Mouse (Mus musculus) thymus, adult 2 months (tissue): ENCODE measurements at regions not wholly inside any gene's neighbourhood (a gene's known extent, or its start where the extent isn't known, plus 50 kb on each side); places are given as distances from the start of the nearest gene placed in this dataset.
A peak's percentile ranks its signal among the peaks of the same experiment; 100 is the strongest.

Experiments used
- DNase-seq: peaks from one replicate; pipeline ENCODE4 v3.0.0; 2021
- H3K27ac ChIP-seq: fragments of 200-500 bp; 2 replicates; pipeline ENCODE4 v1.5.1; 2012; ENCODE audit warnings: low read length, control low read depth; ENCODE audit not compliant: control insufficient read depth, insufficient read depth
- H3K27me3 ChIP-seq: fragments of 200-500 bp; 2 replicates; pipeline ENCODE4 v1.6.1; 2012; ENCODE audit warnings: mild to moderate bottlenecking, low read length, moderate library complexity, mixed read lengths; ENCODE audit not compliant: control insufficient read depth, insufficient read depth
- H3K36me3 ChIP-seq: fragments of 200-500 bp; 2 replicates; pipeline ENCODE4 v1.6.1; 2012; ENCODE audit warnings: mild to moderate bottlenecking, low read length, moderate library complexity; ENCODE audit not compliant: control insufficient read depth, insufficient read depth
- H3K4me1 ChIP-seq: fragments of 200-500 bp; replicated peaks from 2 replicates; pipeline ENCODE4 v1.6.1; 2012; ENCODE audit warnings: low read length; ENCODE audit not compliant: control insufficient read depth, insufficient read depth
- H3K4me3 ChIP-seq: fragments of 200-500 bp; 2 replicates; pipeline ENCODE4 v1.5.1; 2012; ENCODE audit warnings: mild to moderate bottlenecking, low read length, control low read depth, moderate library complexity; ENCODE audit not compliant: control insufficient read depth, insufficient read depth
- CTCF ChIP-seq: fragments of 200-500 bp; IDR thresholded peaks from 2 replicates; pipeline ENCODE4 v1.5.1; 2012; ENCODE audit warnings: mild to moderate bottlenecking, control low read depth, low read length, moderate library complexity, borderline replicate concordance; ENCODE audit not compliant: control insufficient read depth, poor library complexity, insufficient read depth; ENCODE audit errors: extremely low read depth
- POLR2A ChIP-seq: fragments of 200-500 bp; IDR thresholded peaks from 2 replicates; pipeline ENCODE4 v1.6.1; 2012; ENCODE audit warnings: mild to moderate bottlenecking, low read length, control low read depth, moderate library complexity; ENCODE audit not compliant: control insufficient read depth, poor library complexity, insufficient read depth; ENCODE audit errors: extremely low read depth
- WGBS: fragments of 180-500 bp; shearing (Covaris S2); methylation state at CpG from one replicate; pipeline ENCODE4 v1.1.7; 2018; 5-methylcytosine and 5-hydroxymethylcytosine counted together

GRCm38 (mm10) chr17:4908572-4908965, 85.6 kb upstream of the Arid1b start:
- H3K27ac ChIP-seq: no peak overlapping the region
- H3K27me3 ChIP-seq: no peaks in the 10 kb centered on the region
- peak overlapping the region; percentile 95 for H3K4me3 ChIP-seq
- WGBS: 9% methylated on average over 17 of the region's 17 CpGs
- no peak for TF ChIP-seq CTCF
- TF ChIP-seq POLR2A: no peak
- no peaks in the 10 kb centered on the region for H3K36me3 ChIP-seq
- H3K4me1 ChIP-seq: peaks cover 4% of the 10 kb centered on the region; the same call in 1 of the 2 replicates
- DNase-seq: peak; percentile 24

- TF ChIP-seq CTCF (no peak), POLR2A (no peak)
- Histone ChIP-seq H3K4me3 (no peak overlapping the region), H3K4me1 (peaks cover 4% of the 10 kb centered on the region; the same call in 1 of the 2 replicates), H3K27me3 (no peaks in the 10 kb centered on the region), H3K27ac (no peak overlapping the region), H3K36me3 (no peaks in the 10 kb centered on the region)
- 92% methylated on average over 5 of the region's 5 CpGs for WGBS
- no peak for DNase-seq
Observed at GRCm38 (mm10) chr17:4910182-4910581, 84.0 kb upstream of the Arid1b start.

GRCm38 (mm10) chr17:4913001-4913400, 81.1 kb upstream of the Arid1b start:
- no peak overlapping the region for H3K4me3 ChIP-seq
- 87% methylated on average over 4 of the region's 4 CpGs for WGBS
- H3K36me3 ChIP-seq: no peaks in the 10 kb centered on the region
- TF ChIP-seq CTCF: no peak
- no peak for TF ChIP-seq POLR2A
- no peak overlapping the region for H3K27ac ChIP-seq
- H3K4me1 ChIP-seq: no peaks in the 10 kb centered on the region; the same call in 1 of the 2 replicates
- DNase-seq: no peak
- no peaks in the 10 kb centered on the region for H3K27me3 ChIP-seq

GRCm38 (mm10) chr17:4919866-4920495, 74.2 kb upstream of the Arid1b start:
- H3K4me3 ChIP-seq: no peak overlapping the region
- H3K36me3 ChIP-seq: no peaks in the 10 kb centered on the region
- no peak for DNase-seq
- WGBS: 96% methylated on average over 6 of the region's 6 CpGs
- no peaks in the 10 kb centered on the region for H3K4me1 ChIP-seq
- H3K27ac ChIP-seq: no peak overlapping the region
- no peak for TF ChIP-seq CTCF
- TF ChIP-seq POLR2A: no peak
- H3K27me3 ChIP-seq: no peaks in the 10 kb centered on the region

GRCm38 (mm10) chr17:4921121-4921520, 73.0 kb upstream of the Arid1b start:
- Histone ChIP-seq H3K4me3 (no peak overlapping the region), H3K36me3 (no peaks in the 10 kb centered on the region), H3K27ac (no peak overlapping the region), H3K27me3 (no peaks in the 10 kb centered on the region), H3K4me1 (no peaks in the 10 kb centered on the region)
- 97% methylated on average over 7 of the region's 7 CpGs for WGBS
- no peak for DNase-seq
- TF ChIP-seq CTCF: no peak
- TF ChIP-seq POLR2A: no peak

- Histone ChIP-seq H3K36me3 (no peaks in the 10 kb centered on the region), H3K4me3 (no peak overlapping the region), H3K4me1 (no peaks in the 10 kb centered on the region), H3K27ac (no peak overlapping the region), H3K27me3 (no peaks in the 10 kb centered on the region)
- DNase-seq: no peak
- TF ChIP-seq POLR2A (no peak), CTCF (no peak)
- WGBS: 96% methylated on average over 5 of the region's 5 CpGs
Observed at GRCm38 (mm10) chr17:4928631-4929030, 65.5 kb upstream of the Arid1b start.

GRCm38 (mm10) chr17:4935268-4935667, 58.9 kb upstream of the Arid1b start:
- TF ChIP-seq CTCF: no peak
- no peak for TF ChIP-seq POLR2A
- no peak for DNase-seq
- Histone ChIP-seq H3K36me3 (no peaks in the 10 kb centered on the region), H3K4me3 (no peak overlapping the region), H3K27ac (no peak overlapping the region), H3K27me3 (no peaks in the 10 kb centered on the region), H3K4me1 (no peaks in the 10 kb centered on the region)
- 89% methylated on average over 5 of the region's 5 CpGs for WGBS
